Mouse (Mus musculus) cerebellum, adult 2 months (tissue): ENCODE data around the gene Ulk1.

Experiments used
- CTCF ChIP-seq: fragments of 200-500 bp; IDR thresholded peaks from 2 replicates; pipeline ENCODE4 v1.5.1; 2011; ENCODE audit warnings: low read depth, mild to moderate bottlenecking, control low read depth, low read length, moderate library complexity, borderline replicate concordance; ENCODE audit not compliant: insufficient read depth
- POLR2A ChIP-seq: fragments of 200-500 bp; IDR thresholded peaks from 2 replicates; pipeline ENCODE4 v1.6.1; 2011; ENCODE audit warnings: low read length, control low read depth, borderline replicate concordance; ENCODE audit not compliant: insufficient read depth

DNA sequence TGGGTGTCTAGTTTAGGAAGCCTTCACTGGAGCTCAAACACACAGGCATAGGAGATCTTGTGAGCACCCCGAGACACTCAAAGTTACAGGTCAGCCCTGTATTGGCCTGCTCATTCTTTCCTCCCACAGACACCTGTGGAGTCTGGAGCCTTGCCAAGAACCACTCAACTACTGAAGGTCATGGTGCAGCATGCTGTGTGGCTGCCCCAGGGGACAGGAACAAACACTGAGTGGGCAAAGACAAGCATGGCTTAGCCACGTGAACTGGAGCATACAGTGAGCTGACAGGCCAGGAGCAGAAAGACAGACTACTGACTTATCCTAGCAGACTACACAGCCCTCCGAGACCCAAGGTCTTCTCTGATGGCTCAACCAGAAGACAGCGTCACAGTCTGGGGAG, 12.2 kb downstream of the Ulk1 start:
- TF ChIP-seq POLR2A: no peak
- TF ChIP-seq CTCF: no peak
